Mouse (Mus musculus): ENCODE measurements around the gene Lrch3.

Gene Lrch3

DNA sequence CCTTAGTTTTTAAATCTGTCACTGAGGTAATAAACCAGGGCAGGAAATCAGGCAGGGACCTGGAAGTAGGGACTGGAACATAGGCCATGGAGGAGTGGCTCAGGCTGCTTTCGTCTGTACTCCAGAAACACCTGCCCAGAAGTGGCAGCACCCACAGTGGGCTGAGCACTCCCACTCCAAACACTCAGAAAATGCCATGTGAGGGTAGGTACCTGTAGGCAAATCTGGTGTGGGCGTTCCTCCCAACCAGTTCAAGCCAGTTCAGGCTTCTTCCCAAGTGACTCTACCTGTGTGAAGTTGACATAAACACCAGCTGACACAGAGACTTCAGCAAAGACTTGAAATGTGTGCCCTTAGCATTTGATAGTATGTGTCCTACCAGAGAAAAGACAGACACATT, 70.7 kb downstream of the Lrch3 start:
- no peak for DNase-seq (ENCODE audit: low spot score in 2 of 2)

DNA sequence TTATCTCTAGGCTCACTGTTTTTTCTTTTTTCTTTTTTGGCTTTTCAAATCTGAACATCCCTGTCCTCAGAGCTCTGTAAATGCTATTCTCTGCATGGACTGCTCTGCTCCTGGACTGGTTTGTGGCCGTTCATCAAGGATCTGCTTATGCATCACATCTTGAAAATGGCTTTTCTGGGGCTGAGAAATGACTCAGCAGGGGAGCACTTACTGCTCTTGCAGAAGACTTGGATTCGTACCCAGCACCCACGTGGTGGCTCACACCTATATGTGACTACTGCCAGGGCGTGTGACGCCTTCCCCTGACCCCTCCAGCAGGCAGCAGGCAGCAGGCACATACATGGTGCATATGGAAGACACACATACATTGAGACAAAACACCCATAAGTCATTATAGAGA, 78.3 kb downstream of the Lrch3 start:
- DNase-seq (ENCODE audit: low spot score in 2 of 2), result no peak

DNA sequence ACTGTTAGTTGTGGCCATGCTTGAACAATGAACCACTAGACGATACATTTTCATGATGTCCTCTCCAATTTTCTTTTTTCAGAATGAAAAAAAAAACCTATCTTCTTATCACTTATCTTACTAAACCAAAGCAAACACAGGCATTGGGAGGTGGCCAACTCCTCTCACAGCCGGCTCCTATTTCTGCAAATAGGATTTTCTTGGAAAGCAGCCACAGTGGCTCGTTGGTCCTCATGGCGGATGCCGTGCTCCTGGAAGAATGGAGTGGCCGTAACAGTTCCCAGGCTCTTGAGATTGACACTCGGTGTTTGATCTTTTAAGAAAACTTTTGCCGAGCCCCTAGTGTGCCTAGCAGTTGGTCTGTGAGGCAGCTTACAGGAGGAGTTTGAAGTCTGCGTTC, 91.3 kb downstream of the Lrch3 start:
- DNase-seq (ENCODE audit: low spot score in 2 of 2), result peak in 1 of 2 experiments; percentile 20

DNA sequence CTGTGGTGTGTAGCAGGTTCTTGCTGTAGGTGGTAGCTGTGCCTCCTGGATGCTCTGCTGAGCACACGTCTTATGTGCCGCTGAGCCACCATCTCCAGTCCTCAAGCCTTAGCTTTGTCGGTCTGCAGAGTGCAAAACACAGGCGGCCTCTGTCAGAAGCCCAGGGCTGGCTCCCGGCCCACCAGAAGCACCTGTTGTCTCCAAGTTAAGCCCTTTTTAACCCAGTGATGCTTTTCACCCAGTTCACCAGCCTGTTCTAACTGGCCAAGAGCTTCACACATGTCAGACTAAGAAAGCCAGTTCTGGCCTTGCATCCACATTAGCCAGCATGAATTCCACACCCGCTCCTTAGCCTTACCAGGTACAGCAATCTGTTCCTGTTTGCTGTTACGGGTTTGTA, 93.0 kb downstream of the Lrch3 start:
- DNase-seq (ENCODE audit: low spot score in 2 of 2), result no peak

DNA sequence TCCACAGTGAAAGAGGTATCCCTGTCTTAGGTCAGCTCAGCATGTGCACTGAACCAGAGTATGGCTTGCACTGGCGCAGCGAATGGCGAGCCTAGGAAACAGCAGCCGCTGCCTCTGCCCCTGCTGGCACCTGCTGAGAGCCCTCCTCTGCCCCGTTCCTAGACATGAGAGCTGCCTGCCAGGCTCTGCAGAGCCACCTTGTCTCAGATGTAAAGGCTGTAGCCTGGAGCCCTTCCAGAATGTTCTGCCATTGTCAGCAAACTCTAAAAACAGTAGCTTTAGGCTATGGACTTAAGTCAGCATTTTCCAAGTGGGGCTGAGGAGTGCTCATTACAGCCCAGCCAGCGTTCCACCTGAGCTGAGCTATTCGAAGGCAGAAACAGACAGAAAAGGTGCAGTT, 93.5 kb downstream of the Lrch3 start:
- no peak for DNase-seq (ENCODE audit: low spot score in 2 of 2)

DNA sequence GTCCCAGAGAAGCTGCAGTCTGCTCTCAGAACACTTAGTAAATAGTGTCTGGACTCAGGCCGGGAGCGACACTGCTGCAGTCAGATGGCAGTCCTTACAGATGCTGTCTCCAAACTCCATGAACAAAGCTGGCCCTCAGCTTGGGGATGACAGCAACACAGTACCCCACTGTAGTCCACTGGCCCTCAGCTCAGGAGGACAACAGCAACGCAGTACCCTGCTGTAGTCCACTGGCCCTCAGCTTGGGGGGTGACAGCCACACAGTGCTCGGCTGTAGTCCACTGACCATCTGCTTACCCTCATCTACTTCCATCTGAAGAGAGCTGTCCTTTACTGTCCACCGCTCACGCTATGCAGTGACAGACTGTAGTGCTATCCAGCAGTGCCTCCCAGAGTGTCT, 96.3 kb downstream of the Lrch3 start:
- no peak for DNase-seq (ENCODE audit: low spot score in 2 of 2)

DNA sequence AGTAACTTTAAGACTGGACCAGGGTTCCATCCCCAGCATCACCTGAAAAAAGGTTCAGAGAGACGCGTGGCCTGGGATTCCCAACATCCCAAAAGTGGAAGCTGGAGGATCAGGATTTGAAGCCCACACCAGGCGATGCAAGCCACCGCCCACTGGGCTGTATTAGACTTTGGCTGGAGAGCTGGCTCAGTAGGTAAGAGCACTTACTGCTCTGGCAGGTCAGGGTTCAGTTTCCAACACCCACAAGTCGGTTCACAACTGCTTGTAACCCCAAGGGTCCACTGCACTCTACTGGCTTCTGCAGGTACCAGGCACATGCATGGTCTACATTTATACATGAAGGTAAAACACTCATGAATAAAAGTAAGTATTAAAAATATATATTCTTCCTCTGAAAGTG, 99.9 kb downstream of the Lrch3 start:
- DNase-seq (ENCODE audit: low spot score in 2 of 2), result no peak

DNA sequence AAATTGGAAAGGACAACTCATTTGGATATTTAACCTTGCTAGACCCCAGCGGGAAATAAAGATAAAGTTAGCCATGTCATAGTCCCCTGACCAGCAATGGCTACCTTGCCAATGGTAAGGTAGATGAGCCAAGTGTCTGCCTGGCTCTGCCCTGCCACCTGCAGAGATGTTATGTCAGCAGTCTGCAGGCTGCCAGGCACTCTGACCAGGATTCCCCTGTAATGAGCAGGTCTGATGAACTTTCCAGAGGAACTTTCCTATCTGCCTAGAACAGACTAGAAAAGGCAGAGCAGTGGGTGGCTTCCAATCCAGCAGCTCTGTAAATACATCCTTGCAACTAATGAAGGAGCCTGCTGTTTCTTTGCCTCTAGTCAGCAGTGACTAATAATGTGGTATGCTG, 101.0 kb downstream of the Lrch3 start:
- DNase-seq (ENCODE audit: low spot score in 2 of 2), result no peak

DNA sequence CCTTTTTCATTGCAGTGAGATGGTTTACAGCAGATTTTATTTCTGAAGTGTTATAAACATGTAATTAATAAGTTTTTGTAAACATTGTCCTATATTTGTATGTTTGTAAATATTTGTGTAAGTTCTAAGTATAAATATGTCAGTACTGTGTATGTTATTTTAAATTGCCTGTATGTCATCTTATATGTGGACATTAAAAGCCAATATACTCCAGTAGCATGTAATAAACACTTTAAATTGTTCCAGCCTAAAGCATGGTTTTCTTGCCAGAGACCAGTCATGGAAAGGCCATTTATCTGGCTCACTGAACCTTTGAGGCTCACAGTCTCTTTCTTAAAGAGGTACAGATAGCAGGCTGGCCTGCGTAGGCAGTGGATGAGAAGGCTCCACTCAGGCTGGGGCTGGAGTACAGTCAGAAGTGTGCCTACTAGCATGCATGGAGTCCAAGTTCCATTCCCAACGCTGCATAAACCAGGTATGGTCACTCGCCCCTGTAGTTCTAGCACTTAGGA, 101.6 kb downstream of the Lrch3 start:
- no peak for DNase-seq (ENCODE audit: low spot score in 2 of 2)

DNA sequence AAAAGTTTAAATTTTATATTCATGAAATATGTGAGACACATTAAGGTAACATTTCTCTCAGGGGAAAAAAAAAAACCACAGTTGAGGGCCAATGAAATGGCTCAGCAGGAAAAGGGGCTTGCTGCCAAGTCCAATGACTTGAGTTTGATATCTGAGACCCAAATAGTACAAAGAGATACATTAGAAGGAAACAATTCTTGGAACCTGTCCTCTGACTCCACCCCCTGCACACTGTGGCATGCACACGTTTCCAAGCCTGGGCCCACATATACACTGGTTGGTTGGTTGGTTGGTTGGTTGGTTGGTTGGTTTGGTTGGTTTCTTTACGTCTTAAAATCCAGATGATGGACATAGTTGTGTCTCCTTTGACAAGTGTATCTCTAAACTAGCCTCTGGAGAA, 102.1 kb downstream of the Lrch3 start:
- DNase-seq (ENCODE audit: low spot score in 2 of 2), result no peak

DNA sequence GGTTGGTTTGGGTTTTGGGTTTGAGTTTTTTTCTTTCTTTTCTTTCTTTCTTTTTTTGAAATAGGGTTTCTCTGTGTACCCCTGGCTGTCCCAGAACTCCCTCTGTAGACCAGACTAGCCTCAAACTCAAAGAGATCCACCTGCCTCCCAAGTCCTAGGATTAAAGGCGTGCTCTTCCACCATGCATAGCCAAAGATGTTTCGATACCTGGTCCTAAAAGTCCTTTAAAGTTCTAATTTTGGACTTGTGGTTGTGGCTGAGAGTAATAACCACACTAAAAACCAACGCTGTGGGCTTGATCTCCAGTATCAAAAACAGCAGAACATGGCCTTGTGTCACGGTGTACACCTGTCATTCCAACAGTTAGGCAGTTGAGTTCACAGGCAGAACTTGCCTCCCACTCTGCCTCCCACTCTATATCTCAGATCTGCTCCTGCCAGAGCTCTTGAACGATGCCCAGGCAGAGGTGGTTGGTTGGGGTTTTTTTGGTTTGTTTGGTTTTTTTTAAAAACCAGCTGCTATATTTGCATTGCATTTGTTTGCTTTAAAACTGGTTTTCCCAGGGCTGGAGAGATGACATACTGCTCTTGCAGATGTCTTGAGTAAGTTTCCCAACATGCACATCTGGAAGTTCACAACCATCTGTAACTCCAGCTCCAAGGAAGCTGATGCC, 103.9 kb downstream of the Lrch3 start:
- DNase-seq (ENCODE audit: low spot score in 2 of 2), result no peak

DNA sequence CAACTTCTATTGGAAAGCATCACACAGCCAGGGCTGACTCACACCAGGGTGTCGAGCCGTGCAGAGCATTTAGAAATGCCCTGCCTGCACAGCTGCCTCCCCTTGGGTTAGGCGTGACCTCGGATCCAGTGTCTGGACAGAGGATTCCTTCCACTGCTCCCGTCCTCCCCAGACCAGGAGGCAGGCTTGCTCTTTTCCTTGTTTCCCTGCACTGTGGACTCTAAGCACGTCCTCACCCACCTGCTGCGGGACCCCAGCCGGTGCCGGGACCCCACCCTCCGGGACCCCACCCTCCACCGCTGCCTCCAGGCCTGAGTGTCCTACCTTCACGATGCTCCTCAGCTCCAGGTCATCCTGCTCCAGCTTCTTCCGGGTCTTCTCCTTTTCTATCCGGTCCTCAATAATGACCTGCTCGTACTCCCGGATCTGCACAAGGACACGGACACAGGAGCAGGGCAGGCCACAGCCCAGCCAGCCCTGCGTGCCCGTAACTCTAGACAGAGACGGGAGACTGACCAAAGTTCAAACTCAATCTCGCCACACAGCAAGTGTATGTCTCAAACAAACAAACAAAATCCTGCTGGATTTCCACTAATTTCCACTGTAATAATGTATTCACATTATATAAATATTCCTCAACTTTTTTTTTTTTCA, 105.3 kb downstream of the Lrch3 start:
- DNase-seq (ENCODE audit: low spot score in 2 of 2), result no peak

DNA sequence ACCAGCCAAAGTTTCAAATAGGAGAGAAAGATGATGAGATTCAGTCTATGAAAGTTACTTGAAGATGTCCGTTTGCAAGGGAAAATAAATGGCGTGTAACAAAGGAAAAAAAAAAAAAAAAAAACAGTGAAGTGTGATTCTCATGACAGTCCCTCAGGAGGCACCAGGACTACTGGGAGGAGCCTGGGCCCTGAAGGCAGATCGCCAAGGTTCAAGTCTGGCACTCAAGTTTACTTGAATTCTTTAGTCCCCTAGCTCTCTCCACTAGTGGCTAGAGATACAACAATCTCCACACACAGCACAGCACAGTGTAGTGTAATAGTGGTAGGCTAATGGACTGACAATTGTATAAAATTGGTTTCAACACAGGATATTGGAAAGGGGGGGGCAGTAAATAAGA, 107.5 kb downstream of the Lrch3 start:
- no peak for DNase-seq (ENCODE audit: low spot score in 2 of 2)

DNA sequence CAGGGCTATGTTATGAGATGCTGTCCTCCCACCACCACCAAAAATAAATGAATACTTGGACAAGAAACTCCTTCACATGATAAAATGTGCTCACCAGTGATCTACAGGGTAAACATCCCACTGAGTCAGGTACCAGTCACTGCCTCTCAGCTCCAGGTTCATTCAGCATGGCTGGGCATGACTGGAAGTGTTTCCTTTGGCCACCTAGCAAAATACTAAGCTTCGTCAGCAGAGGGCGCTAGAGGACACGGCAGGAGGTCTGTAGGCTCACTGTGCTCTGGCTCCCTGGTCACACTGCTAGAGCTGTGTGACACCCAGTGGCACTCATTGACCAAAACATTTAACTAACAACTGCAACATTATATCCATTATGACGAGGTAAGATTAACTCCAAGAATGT, 109.8 kb downstream of the Lrch3 start:
- DNase-seq (ENCODE audit: low spot score in 2 of 2), result peak; percentile 65 to 73

DNA sequence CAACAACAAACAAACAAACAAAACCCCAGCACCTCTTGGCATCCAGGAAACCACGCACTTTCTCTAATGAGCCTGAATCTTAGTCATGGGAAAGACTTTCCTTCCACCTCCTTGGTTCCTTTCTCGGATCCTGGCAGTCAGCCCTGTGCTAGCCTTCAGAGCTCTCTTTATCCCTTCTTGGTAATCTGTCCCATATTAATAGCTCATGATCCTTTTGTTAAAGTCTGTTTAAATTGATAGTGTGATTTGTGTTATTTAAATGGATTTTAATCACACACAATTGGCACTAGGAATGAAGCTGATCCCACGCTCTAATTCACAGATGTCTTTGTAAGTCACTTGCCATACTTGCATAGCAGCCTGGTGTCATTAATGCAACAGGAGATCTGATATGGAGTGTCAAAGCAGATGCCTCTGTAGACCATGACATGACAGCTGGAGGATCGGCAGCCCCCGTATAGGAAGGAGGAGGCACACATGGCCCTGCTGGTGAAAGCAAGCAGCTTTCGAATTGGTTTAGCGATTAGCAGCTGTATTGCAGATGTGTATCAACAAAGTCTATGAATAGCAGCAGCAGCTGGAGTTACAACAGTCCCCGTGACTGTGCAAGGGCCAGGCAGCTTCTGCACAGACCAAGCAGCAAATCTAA, 110.7 kb downstream of the Lrch3 start:
- DNase-seq (ENCODE audit: low spot score in 2 of 2), result no peak

DNA sequence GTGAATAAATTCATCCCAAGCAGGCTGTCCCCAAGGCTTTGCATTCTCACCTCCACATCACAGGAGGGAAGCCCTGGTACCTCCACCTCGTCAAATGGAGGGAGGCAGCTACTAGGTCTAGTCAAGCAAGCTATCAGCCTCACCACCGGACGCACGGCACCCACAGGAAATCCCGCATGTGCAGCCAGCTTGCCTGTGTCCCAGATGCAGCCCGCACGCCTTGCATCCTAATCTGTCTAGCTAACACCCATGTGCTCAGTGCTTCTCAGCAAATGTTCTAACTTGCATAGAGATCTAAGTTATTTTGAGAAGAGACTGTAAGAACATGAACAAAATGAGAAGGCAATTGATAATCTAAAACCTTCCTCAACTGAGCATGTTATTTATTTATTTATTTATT, 112.5 kb downstream of the Lrch3 start:
- DNase-seq (ENCODE audit: low spot score in 2 of 2), result no peak

DNA sequence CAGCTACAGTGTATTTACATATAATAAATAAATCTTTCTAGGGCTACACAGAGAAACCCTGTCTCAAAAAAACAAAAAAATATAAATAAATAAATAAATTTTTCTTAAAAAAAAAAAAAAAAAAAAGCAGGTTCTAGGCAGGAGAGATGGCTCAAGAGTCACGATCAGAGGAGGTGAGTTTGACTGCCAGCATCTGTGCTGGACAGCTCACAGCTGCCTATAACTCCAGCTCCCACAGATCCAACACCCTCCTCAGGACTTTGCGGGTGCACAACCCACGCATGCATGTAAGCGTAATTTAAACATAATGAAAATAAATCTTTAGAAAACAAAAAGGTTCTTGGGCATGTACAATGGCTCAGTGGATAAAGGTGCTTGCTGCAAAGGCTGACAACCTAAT, 122.1 kb downstream of the Lrch3 start:
- no peak for DNase-seq (ENCODE audit: low spot score in 2 of 2)

DNA sequence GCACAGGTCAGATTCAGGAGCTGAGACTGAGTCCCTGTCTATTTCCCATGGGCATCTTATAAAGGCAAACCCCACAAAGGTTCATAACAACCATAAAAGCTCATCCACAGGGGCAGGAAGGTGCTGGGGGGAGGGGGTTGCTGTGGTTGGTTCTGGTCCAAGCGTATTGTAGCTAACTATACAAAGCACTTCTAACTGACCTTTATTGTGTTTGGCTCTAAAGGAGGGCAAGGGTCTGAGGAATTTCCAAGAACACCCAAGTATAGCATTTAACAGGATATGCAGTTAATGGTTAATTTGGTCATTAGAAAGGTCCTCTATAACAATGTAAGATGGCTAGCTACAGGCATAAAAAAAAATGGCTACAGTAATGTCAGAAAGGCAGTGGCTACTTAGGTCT, 128.8 kb downstream of the Lrch3 start:
- DNase-seq (ENCODE audit: low spot score in 2 of 2), result no peak

DNA sequence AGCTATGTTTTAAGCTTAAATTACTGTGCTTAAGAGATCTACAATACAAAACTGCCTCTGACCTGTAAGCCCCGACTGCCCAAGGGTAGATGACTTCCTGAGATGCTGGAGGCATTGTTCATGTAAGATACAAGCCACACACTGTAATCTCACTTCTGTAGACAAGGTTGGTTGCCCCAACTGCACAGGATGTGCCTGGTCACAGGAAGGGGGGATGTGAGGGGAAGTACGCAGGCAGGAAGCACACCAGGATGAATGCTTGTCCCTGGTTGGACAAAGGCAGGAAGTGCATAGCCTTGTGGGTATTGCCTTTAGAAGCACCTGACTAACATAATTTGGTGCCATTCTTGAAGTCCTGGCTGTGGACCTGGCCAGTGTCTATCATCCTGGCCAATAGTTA, 129.4 kb downstream of the Lrch3 start:
- DNase-seq (ENCODE audit: low spot score in 2 of 2), result no peak

DNA sequence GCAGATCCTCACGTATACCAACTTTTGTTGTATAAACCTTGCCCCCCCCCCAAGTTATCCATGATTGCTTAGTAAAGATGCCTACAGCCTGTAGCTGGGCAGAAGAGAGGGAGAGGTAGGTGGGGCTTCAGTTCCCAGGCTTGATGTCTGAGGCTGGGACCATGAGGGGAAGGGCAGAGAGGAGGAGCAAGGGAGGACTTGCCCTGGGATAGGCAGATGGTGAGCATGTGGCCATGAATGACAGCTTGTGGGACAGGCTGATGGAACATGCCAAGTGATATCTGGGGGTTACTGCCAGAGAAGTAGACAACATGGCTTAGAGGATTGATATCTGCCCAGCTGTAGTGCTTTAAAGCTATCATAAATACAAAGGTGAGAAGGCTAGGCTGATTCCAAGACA, 134.1 kb downstream of the Lrch3 start:
- DNase-seq (ENCODE audit: low spot score in 2 of 2), result no peak

DNA sequence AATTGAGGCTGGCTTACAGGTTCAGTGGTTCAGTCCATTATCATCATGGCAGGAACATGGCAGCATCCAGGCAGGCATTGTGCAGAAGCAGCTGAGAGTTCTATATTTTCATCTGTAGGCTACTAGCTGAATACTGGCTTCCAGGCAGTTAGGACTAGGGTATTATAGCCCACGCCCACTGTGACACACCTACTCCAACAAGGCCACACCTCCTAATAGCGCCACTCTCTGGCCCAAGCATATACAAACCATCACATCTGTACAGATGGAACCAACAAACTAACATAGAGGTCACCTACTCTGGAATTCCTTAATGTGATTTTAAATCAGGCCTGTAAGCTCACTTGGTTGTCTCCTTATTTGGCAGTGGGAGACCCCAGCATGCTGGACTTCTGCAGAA, 134.8 kb downstream of the Lrch3 start:
- no peak for DNase-seq (ENCODE audit: low spot score in 2 of 2)

DNA sequence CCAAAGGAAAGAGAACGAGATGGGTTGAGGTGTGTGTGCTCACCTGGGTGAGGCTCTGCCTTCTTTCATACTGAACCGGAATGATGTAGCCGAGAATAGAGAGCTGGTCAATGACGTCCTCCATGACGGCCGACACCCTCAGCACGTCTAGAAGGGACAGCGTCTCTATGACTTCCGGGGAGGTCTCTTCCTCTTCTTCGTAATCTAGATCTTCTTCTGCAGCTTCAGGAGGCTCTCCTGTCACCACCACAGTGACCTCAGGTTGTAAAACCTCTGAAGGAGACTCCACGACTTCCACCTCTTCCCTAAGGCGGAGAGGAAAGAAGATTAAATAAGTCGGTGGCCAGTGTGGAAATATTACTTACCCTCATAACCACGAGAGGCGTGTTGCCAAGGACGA, 135.9 kb downstream of the Lrch3 start:
- DNase-seq (ENCODE audit: low spot score in 2 of 2), result no peak

DNA sequence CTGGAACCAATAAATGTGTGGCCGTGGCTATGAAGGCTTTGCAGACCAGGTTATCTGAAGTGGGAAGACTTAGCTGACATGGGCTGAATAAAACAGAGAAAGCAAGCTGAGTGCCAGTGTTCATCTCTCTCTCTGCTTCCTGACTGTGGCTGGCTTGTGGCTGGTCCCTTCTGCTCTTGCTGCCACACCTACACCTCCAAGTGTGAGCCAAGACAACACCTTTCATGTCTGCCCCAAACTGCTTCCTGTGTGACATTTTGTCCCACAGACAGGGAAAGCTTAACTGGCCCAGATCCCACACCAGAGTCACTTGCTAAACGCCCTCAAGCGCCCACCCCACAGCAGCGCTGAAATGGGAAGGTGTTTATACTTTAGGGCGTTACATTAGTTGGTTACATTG, 139.2 kb downstream of the Lrch3 start:
- no peak for DNase-seq (ENCODE audit: low spot score in 2 of 2)

Data from cerebellum, postnatal 4 days (tissue).